Mouse (Mus musculus) natural killer cell, adult 2 months (primary cell): ENCODE measurements around the gene Ctla4.
A peak's percentile ranks its signal among the peaks of the same experiment; 100 is the strongest.

ENCODE experiments used
- DNase-seq, 2 experiments: peaks; one replicate each; pipeline ENCODE4 v3.0.0; 2022; ENCODE audit warnings: low spot score in 2 of 2

The Ctla4 gene

DNA sequence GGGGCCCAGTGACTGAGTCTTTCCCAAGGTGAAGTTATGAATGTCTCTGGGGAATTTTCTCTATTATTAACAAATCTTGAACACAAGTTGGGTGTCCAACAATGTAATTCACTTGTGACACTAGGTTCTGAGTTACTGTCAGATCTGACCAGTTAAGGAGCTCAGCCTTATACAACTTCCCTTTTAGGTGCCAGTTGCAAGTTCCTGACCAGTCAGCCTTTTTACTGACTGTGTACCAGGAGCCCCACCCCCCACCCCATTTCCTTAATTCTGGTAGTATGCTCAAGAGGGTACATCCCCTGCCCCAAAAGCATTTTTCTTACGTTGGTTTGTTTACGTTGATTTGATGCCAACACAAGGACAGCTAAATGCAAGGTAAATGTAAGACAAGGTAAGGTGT is 21.6 kb upstream of the Ctla4 start:
- no peak for DNase-seq

DNA sequence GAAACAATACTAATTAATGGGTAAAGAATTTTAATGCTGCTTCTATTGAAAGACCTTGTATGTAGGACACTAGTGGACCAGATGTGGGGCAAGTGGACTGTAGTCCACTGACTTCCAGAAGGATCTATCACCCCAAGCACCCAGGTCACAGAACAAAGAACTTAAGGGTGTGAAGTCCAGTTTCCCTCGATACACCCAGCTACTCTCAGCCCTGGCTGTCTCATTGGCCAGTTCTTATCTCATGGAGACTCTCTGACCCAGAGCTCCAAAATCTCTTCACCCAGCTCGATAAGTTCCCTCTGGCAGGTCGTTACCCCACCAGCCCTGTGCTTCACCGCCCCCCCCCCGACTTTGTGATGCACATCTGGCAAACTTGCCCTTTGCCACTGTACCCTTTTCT is 20.8 kb upstream of the Ctla4 start:
- DNase-seq: no peak

DNA sequence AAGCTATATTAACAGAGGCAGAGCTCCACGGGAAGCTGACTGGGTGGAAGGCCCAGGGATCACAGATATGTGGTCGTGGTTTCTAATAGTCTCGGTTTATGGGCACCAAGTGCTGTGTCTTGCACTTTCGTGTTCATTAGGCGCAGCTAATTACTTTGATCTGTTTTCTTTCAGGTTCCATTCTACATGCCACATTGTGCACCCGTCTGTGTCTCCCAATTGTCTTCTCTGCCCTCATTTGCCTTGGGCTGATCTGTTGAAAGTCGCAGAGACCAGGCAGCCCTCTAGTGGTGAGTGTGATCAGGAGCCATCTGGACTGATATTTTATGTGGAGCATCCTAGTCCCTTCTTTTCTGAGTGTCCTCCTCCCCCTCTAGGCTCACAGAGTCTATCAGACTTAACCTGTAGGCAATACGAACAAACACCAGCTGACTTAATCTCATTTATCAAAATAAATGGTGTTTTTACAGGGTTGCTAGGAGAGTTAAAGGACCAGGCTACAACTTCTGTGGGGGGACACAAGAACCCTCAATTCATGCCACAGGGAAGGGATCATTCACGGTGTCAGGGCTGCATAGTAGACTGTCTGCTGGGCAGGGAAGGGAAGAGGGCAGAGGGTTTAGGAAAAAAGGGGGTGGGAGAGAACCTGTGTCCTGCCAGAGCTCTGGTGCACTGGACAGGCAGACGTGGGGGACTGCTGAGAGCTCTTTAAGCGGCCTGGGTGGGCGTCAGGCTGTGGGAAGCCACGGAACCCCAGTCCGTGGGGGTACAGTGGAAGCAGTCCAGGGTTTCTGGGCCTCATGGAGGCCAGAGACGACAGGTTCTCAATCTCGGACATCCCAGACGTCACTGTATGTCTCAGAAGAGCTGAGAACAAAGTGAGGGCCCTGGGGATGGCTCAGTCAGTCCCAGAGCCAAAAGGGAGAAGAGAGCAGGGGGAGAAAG is 18.2 kb upstream of the Ctla4 start:
- peak in 1 of 2 experiments; percentile 42 for DNase-seq

- DNase-seq: peak in 1 of 2 experiments; percentile 12
These were observed 11.5 kb upstream of the Ctla4 start for GRCm38 (mm10) chr1:60875267-60875666.

DNA sequence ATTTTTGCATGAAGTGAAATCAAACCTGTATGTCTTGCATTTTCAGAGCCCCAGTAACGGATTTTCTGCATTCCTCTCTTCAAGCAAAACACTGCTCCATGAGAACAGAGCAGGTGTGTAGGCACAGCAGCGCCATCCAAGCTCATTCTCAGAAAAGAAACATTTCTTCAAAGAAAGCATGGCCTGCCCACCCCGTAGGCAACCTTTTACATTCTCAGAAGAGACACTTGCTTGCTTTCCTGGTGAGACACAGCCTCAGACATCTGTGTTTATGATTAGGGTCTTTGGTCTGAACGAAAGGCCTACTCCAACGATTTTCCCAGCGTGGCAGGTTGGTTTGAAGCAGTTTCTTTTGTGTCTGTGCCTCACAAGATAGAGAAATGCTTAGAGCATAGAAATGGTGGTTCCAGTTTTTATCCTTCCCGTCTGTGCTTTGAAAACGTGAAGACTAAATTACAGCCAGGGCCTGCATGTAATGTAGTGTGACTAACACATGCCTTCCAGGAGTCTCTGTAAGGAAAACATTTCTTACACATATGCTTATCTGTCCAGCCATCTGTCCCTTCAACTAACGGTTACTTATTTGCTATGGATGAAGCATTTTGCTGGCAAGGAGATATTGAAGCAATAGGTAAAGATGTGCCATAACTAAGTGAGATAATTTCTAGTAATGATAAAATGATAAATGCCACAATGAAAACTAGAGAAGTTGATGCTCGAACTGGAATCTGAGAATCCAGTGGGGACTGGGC is 6.5 kb upstream of the Ctla4 start:
- no peak for DNase-seq

DNA sequence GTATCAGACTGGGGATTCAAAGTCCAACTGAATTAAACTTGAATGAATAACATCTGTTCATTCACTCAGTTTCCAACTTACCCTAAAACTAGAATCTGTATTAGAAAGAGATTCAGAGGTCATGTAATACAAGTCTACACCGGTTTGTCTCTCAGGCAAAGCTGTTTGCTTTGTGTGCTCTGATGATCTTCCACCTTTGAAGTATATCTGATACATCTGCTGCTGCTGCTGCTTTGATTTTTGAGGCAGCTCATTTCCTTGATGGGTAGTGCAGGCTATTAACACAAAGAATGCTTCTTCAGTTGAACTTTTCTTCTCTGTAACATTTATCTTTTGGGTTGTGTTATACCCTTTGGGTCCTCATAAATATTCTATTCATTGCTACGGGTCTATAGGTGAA is 4.0 kb upstream of the Ctla4 start:
- no peak for DNase-seq

GRCm38 (mm10) chr1:60883279-60883678 is 3.5 kb upstream of the Ctla4 start:
- DNase-seq: no peak

GRCm38 (mm10) chr1:60884611-60885010 is 2.2 kb upstream of the Ctla4 start:
- DNase-seq: no peak

DNA sequence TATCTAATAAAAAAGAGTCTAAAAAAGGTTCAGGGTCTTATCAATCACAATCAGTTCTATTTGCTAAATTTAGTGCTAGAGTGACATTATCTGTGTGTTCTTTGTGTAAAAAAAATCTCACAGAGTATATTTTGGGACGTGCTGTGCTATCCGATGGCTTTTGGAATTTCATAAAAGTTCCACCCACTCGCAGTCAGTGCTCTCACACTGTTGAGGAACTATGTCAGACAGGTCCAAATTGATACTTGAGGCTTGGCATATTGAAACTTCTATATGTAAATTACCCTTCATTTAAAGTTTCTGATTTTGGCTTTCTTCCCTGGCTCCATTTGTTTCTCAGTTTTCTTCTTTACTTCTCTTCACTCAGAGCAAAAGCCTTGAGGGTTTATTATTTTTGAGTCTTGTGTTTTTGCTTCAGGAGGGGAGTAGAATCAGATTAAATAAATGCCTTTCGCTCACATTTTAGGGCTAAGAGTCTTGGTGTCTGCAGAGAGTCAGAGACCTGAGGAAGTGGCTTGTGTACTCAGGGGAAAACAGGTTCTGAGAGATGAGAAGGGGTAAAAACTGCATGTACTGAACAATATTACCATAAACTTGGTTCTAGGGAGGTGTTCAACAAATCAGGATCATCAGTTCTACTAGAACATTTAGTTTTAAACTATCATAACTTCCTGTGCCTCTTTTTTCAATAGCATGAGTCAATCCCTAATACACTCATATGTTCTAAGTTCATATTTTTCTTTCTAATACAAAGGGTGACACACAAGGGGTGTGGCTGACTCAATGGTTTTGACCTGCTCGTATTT is 11.5 kb downstream of the Ctla4 start:
- no peak for DNase-seq

DNA sequence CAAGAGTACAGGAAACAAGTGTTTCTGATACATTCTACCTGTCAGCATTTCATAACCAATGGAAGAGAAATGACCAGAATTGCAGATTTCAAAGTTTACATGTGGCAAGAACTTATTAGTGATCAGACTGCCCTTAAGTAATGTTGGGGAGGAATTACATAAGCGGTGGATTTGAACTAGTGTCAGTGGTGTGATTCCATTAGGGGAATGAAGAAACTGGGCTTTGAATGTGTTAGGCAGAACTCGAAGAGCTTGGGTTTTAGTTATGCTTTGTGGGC is 12.1 kb downstream of the Ctla4 start:
- DNase-seq: no peak

- DNase-seq: no peak
These were observed 12.4 kb downstream of the Ctla4 start for GRCm38 (mm10) chr1:60899244-60899643.

DNA sequence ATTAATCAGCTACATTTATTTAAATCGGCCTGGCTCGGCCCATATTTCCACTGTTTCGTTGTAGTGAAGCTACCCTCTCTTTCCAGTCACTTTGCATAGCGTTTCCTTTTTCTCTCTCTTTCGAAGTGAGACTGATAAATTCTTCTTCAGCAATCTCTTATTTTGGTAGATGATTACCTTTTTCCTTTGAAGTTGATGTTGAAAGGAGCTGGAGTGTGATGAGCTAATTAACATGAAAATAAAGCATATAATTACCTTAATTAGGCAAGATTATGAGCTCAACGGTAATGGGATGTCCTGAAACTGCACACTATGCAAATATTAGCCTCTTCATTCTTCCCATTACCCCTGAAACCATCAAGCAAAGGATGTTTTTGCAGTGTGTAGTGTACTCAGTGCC is 15.7 kb downstream of the Ctla4 start:
- no peak for DNase-seq

DNA sequence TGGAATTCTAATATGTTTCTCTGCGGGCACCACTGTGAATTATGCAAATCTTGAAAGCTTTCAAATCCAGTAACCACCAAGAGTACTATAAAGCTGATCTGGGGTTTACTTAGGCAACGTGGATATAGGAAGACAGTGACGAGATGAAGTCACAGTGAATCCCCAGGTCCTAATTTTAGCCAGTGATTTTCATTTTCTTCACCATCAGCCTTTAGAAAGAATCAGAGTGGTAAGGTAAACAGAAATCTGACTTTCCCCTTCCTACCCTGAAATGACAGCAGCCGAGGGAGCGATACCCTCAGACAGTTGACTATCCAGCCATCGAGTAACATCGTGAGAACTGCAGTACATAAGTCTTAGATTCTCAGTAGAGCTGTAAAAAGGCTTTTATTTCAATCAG is 16.3 kb downstream of the Ctla4 start:
- DNase-seq: no peak

- DNase-seq: no peak
These were observed 17.7 kb downstream of the Ctla4 start for GRCm38 (mm10) chr1:60904456-60904978.

DNA sequence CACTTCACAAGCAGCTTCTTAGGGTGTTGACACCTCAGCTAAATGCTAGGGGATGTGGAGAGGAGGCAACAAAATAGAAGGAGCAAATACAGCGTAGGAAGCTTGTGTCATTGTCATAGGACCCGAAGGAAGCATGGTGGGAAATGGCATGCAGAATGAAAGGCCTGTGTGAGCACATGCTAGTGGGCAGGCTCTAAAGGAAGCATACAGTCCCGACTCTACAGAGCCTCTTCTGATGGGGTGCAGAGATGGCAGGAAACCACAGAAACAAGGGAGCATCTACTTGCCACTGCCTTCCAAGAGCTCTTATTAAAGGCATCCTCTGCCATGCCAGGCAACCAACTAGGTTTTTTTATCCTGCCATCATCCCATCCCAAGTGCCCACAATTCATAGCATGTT is 20.7 kb downstream of the Ctla4 start:
- no peak for DNase-seq

- no peak for DNase-seq
These were observed 22.0 kb downstream of the Ctla4 start for GRCm38 (mm10) chr1:60908751-60909161.

DNA sequence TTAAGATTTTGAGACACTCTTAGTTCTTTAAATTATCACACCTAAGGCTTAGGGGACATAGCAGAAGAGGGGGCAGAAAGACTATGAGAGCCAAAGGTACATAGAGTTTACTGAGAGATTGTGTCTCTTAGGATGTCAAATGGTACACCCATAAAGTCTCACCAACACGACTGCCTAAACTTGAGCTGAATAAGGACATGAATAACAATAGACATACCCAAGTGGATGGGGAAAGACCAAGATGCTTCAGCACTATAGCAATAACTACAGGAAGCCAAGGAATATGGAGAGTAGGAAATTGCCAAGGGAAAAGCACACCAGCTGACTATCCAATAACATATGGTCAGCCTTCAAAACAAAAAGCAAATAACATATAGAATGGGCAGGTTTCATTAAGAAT is 22.9 kb downstream of the Ctla4 start:
- DNase-seq: no peak

DNA sequence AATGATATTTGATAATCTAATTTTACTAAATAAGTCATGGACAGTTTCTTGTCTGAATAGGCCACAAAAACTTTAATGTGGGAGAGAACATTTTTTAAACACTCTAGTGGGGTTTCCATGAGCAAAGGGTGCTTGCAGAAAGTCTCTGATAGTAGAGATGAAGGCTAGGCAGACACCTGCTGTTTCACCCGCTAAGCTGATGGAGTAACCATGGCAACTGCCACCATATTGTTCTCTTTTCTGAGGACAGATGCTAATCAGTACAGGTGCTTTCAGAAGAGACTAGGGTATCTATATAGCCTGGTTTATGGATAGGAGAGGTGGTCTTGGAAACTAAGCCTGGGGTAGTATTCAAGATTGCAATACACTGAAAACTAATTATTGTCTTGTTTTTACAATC is 24.0 kb downstream of the Ctla4 start:
- no peak for DNase-seq

DNA sequence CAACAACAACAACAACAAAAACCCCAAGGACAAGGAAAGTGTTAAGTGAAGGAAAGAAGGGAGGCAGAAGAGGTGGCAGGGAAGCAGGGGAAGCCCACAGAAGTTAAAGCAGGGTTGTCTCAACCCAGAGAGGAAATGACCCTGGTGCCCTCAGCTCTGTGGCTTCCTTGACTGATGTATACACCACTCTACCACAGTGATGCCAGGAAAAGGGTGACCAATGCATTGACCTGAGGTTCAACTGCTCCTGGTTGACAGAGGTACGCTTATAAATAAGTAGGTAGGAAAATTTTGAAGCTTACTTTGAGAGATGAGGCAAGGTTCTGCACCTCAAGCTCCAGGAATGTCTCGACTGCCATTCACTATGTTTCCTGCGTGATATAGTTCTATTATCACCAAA is 24.8 kb downstream of the Ctla4 start:
- no peak for DNase-seq

DNA sequence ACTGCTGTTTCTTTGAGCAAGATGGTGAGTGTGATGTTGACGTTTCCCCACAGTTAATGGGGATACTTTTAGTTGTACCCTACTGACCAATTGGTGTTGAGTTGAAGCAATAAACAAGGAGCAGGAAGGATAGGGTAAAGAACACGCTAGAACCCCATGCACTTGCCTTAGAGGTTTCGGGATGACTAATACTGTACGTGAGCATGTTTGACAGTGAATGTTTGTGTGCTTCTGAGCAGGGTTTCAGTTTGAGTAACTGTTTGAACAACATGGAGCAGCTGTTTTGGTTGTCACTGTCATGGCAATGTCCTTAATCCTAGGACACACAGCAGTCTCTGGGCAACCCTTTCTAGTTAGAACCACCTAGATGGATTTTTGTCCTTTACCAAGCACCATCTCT is 26.5 kb downstream of the Ctla4 start:
- no peak for DNase-seq

DNA sequence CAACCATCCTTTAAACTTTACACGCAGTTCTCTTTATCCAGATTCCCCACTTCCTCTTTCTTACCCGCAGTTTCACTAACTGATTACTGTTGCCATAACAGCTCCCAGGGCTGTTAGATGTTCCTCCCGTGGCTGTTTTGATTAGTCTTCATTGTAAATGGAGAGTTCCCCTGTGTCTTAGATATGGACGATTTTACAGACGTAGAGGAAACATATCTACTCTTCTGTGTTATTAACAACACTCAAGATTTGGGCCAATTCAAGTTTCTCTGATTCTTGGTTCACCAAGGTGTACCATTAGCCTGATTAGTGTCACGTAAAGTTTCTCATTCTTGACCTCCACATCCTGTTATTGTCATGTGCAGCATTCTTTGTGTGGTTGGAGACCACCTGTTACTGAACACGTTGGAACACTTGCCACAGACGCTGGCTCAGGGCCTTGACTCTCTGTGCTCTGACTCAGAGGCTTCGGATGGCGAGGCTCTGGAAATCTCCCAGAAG is 29.5 kb downstream of the Ctla4 start:
- DNase-seq: peak; percentile 12 to 63
